Mouse (Mus musculus) layer of hippocampus, postnatal 25 days (tissue): ENCODE results near the gene Smim4. TPM values are rescaled to one million over a fixed set of nuclear protein-coding genes. Genes with fewer than 3 reads are reported as not detected.

Experiments used
- DNase-seq, 2 experiments: peaks; one replicate each; pipeline ENCODE4 v3.0.0; 2022; ENCODE audit warnings: mixed read lengths in 2 of 2, low spot score in 1 of 2; ENCODE audit errors: extremely low spot score in 1 of 2
- total RNA-seq, 2 experiments: library from RNA; stranded (reverse); gene quantifications; 2 replicates each; pipeline ENCODE4 v1.2.3; 2021

Smim4 gene
- total RNA-seq, 2 experiments from 2014 or later: 28.6 to 29.6 TPM

DNA sequence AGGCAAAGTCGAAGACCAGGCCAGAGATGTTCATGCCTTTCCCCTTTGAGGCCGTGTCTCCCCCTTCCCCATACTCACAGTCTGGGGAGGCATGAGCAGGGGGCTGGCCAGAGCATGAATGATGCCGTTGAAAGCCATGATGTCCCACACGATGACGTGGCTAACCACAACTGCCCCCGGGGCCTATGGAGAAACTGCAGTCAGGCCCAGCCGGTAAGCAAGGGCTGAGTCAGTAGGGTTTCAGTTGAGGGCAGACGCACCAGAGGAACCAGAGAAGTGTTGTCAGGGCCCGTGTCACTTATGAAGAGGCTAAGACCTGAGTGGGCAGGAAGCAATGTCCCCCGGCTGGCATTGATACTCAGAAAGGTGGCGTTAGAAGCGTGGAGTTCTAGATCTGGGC, 10.9 kb upstream of the Smim4 start:
- DNase-seq: no peak

DNA sequence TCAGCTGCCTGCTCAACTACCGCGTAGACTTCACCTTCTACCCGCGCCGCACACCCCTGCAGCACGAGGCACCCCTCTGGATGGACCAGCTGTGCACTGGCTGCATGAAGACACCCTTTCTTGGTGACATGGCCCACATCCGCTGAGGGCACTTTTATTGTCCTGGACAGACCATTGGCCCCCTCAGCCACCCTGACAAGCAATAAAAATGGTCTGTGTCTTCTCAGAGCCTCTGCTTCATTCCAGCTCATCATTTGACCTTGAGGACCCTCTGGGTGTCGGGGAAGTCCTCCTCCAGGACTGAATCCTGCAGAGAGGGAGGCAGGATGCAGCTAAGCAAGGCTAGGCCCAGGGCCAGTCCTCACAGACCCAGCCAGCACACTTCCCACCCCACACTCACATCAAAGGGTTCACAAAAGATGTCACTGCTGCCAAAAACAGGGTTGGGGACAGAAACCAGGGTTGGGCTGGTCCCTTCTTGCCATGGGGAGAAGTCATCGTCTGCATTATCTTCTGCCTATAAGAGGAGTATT, 10.2 kb upstream of the Smim4 start:
- no peak for DNase-seq

- no peak for DNase-seq
Measured at GRCm38 (mm10) chr14:31138219-31138896, 9.6 kb upstream of the Smim4 start.

DNA sequence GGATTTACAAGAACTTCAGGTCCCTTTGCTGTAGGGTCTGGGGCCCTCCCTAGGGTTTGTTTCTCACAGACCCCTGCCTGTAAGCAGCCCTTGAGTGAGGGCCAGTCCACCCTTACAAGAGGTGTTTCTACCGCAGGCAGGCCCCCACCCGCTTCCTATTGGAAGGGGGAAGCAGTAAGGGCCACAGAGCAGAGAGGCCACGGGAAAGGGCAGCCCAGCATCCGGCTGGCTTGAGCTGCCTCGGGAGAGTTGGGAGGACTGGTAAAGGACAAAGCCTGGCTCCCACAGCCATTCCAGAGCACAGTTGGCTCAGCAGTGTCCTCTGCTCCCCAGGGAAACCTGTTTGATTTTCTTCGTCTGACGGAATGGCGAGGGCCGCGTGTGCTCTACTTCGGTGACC, 9.0 kb upstream of the Smim4 start:
- DNase-seq: no peak

GRCm38 (mm10) chr14:31137281-31137595, 8.5 kb upstream of the Smim4 start:
- no peak for DNase-seq

GRCm38 (mm10) chr14:31136411-31137280, 7.9 kb upstream of the Smim4 start:
- DNase-seq: no peak

- no peak for DNase-seq
Measured at GRCm38 (mm10) chr14:31135495-31136410, 7.0 kb upstream of the Smim4 start.

DNA sequence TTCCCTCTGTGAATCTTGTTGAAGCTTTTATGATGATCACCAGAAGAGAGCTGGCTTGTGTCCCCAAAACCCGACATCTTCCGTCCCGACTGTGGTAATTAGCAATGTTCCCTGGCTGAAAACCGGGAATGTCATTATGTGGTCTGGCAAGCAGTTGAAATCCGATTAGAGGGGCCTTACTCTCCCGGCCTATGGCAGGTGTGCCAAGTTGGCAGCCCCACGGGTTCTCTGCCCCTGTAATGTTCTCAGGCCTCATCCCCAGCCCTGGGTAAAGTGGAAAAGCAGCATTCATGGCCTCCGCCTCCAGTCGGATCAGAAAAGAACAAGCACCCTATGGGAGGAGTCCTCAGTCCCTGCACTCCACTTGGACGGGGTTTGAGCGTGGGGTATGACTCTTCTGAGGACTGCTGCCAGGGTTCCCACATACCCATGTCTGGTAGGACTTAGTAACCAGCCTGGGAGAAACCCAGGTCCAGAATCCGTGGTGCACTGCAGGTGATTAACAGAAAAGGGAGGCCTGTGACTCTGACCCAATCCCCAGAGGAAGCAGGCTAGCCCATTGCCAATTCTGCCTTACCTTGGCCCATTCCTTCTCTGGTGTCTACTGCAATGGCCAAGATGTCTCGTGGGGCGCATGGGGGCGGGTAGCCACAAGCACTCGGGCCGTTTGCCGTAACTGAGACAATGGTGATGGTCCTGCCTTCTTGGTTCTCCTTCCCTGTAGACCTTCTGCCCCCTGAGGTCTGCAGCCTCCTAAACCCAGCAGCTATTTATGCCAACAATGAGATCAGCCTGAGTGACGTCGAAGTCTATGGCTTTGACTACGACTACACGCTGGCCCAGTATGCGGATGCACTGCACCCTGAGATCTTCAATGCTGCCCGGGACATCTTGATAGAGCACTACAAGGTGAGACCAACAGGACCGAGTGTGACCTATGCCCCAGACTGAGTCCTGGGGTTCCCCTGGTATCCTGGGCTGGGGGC, 5.6 kb upstream of the Smim4 start:
- no peak for DNase-seq

GRCm38 (mm10) chr14:31133023-31133665, 4.4 kb upstream of the Smim4 start:
- DNase-seq: no peak

- DNase-seq: no peak
Measured at GRCm38 (mm10) chr14:31132491-31132975, 3.8 kb upstream of the Smim4 start.

GRCm38 (mm10) chr14:31132031-31132430, 3.3 kb upstream of the Smim4 start:
- no peak for DNase-seq

GRCm38 (mm10) chr14:31131272-31131821, 2.6 kb upstream of the Smim4 start:
- DNase-seq: no peak

- peak; percentile 49 to 59 for DNase-seq
Measured at GRCm38 (mm10) chr14:31130236-31131220, 1.8 kb upstream of the Smim4 start, which contains the start of gene Nt5dc2. Gene Nt5dc2 (plus strand): TSS chr14:31131053.

GRCm38 (mm10) chr14:31129326-31130235, 825 bp upstream of the Smim4 start:
- peak in 1 of 2 experiments; percentile 3 for DNase-seq

GRCm38 (mm10) chr14:31128101-31128825, 493 bp downstream of the Smim4 start:
- DNase-seq: peak; percentile 9 to 19
